Mouse (Mus musculus) cerebellum, postnatal 10 days (tissue): ENCODE measurements around the gene Gosr1.
A peak's percentile ranks its signal among the peaks of the same experiment; 100 is the strongest.
"Not testable (repeated sequence)": the region's sequence is repeated elsewhere in the genome, so short reads cannot be mapped to it uniquely, and the experiment has no call there.

ENCODE experiments used
- DNase-seq, 2 experiments: peaks; one replicate each; pipeline ENCODE4 v3.0.0; 2021; ENCODE audit warnings: mixed read lengths in 2 of 2

Gosr1 gene

GRCm38 (mm10) chr11:76763053-76763740 is at the start of gene Gosr1:
Gene Gosr1 (minus strand): TSS chr11:76763579.
- peak; percentile 96 to 97 for DNase-seq

GRCm38 (mm10) chr11:76810706-76811495 is 47.5 kb upstream of the Gosr1 start:
- peak; percentile 52 to 58 for DNase-seq

- DNase-seq: peak; percentile 71 to 77
Observed at GRCm38 (mm10) chr11:76809450-76809849, 46.1 kb upstream of the Gosr1 start.

- DNase-seq: no peak
Observed at GRCm38 (mm10) chr11:76808550-76808949, 45.2 kb upstream of the Gosr1 start.

GRCm38 (mm10) chr11:76807007-76807679 is 43.8 kb upstream of the Gosr1 start:
- no peak for DNase-seq

GRCm38 (mm10) chr11:76806026-76806425 is 42.6 kb upstream of the Gosr1 start:
- DNase-seq: no peak

GRCm38 (mm10) chr11:76805072-76805471 is 41.7 kb upstream of the Gosr1 start:
- DNase-seq: not testable (repeated sequence)

GRCm38 (mm10) chr11:76803266-76803665 is 39.9 kb upstream of the Gosr1 start:
- DNase-seq: no peak

- no peak for DNase-seq
Observed at GRCm38 (mm10) chr11:76797236-76797635, 33.9 kb upstream of the Gosr1 start.

- DNase-seq: no peak
Observed at GRCm38 (mm10) chr11:76795326-76795725, 31.9 kb upstream of the Gosr1 start.

- DNase-seq: no peak
Observed at GRCm38 (mm10) chr11:76791331-76791730, 28.0 kb upstream of the Gosr1 start.

- DNase-seq: peak; percentile 72 to 83
Observed at GRCm38 (mm10) chr11:76789252-76789651, 25.9 kb upstream of the Gosr1 start.

- no peak for DNase-seq
Observed at GRCm38 (mm10) chr11:76775533-76775932, 12.2 kb upstream of the Gosr1 start.

GRCm38 (mm10) chr11:76773811-76774210 is 10.4 kb upstream of the Gosr1 start:
- no peak for DNase-seq

- DNase-seq: no peak
Observed at GRCm38 (mm10) chr11:76770566-76770965, 7.2 kb upstream of the Gosr1 start.

GRCm38 (mm10) chr11:76763741-76764122 is 353 bp upstream of the Gosr1 start:
- no peak for DNase-seq

GRCm38 (mm10) chr11:76752276-76752675 is 11.1 kb downstream of the Gosr1 start:
- no peak for DNase-seq

GRCm38 (mm10) chr11:76748819-76749218 is 14.6 kb downstream of the Gosr1 start:
- no peak for DNase-seq

- no peak for DNase-seq
Observed at GRCm38 (mm10) chr11:76745921-76746320, 17.5 kb downstream of the Gosr1 start.

- peak; percentile 83 to 84 for DNase-seq
Observed at GRCm38 (mm10) chr11:76744550-76744949, 18.8 kb downstream of the Gosr1 start.

- DNase-seq: no peak
Observed at GRCm38 (mm10) chr11:76742511-76742910, 20.9 kb downstream of the Gosr1 start.

- peak; percentile 60 to 71 for DNase-seq
Observed at GRCm38 (mm10) chr11:76739125-76739524, 24.3 kb downstream of the Gosr1 start.

GRCm38 (mm10) chr11:76735753-76736324 is 27.5 kb downstream of the Gosr1 start:
- DNase-seq: no peak
